Mouse (Mus musculus): Measurements from ENCODE around the gene Helt. TPM values are rescaled to one million over a fixed set of nuclear protein-coding genes. Genes with fewer than 3 reads are reported as not detected.
"Not testable (repeated sequence)": the region's sequence is repeated elsewhere in the genome, so short reads cannot be mapped to it uniquely, and the experiment has no call there.

Helt gene
- polyA plus RNA-seq, 1 experiment from 2014 or later = not detected

- H3K9ac ChIP-seq (ENCODE audit: low read depth, low read length) = no peak overlapping the region
- no peak for ATAC-seq (ENCODE audit: low read depth)
- 57% methylated on average over 4 of the region's 4 CpGs for WGBS (ENCODE audit: insufficient replicate concordance)
Observed at GRCm38 (mm10) chr8:46266801-46267200, 27.7 kb downstream of the Helt start.

GRCm38 (mm10) chr8:46264206-46264605 lies 30.3 kb downstream of the Helt start:
- not testable (repeated sequence) for H3K4me1 ChIP-seq (ENCODE audit: control insufficient read depth, low read depth, low read length)

More at GRCm38 (mm10) chr8:46266801-46267200, 27.7 kb downstream of the Helt start:
- no peaks in the 10 kb centered on the region for H3K36me3 ChIP-seq (ENCODE audit: control insufficient read depth, insufficient read depth)
- H3K4me1 ChIP-seq (ENCODE audit: control insufficient read depth, low read depth, low read length) = no peaks in the 10 kb centered on the region
- H3K4me2 ChIP-seq (ENCODE audit: low read depth, low read length) = no peak overlapping the region
- H3K4me3 ChIP-seq (ENCODE audit: low read depth, low read length) = no peak overlapping the region
- H3K27me3 ChIP-seq (ENCODE audit: control insufficient read depth, insufficient read depth, low read depth, low read length) = no peaks in the 10 kb centered on the region
- no peak overlapping the region for H3K27ac ChIP-seq (ENCODE audit: low read length)
- no peaks in the 10 kb centered on the region for H3K9me3 ChIP-seq (replicated peaks; ENCODE audit: control insufficient read depth, low read length)

DNA sequence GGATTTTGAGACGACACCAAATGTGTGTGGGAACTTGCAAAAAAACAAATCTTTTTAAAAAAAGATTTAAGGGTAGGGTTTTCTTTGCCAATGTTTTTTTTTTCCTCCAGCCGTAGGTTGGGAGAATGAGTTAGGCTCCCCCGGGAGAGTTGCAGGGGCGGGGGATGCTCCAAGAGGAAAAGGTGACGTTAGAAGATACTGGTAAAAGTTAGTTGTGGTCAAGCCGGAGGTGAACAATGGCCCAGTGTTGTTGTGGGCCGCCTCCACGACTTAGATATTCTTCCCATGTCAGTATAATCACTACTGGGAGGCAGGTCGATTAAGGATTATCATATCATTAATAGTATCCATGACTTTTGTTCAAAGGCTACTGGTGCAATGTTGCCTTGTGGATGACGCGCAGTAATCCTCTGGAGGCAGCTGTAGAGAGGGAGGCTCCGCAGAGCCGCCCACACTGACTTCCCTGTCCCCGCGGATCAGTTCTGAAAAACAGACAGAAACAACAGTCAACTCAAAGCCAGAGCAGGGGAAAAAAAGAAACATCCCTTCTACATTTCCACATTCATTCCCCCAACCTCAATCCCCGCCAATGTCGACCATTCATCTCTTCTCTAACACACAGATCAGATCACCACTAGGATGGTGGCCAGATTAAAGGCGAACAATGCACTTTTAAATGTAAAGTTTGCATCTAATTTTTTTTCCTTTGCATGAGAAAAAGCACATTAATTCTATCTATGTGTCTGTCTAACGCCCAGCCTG lies 36.4 kb downstream of the Helt start:
- no peaks in the 10 kb centered on the region for H3K9me3 ChIP-seq (replicated peaks; ENCODE audit: control insufficient read depth, low read length)
- no peak overlapping the region for H3K4me2 ChIP-seq (ENCODE audit: low read depth, low read length)
- H3K36me3 ChIP-seq (ENCODE audit: control insufficient read depth, insufficient read depth) = no peaks in the 10 kb centered on the region
- no peaks in the 10 kb centered on the region for H3K4me1 ChIP-seq (ENCODE audit: control insufficient read depth, low read depth, low read length)
- no peak for ATAC-seq (ENCODE audit: low read depth)
- H3K4me3 ChIP-seq (ENCODE audit: low read depth, low read length) = no peak overlapping the region
- H3K9ac ChIP-seq (ENCODE audit: low read depth, low read length) = no peak overlapping the region
- no peak overlapping the region for H3K27ac ChIP-seq (ENCODE audit: low read length)
- 45% methylated on average over 19 of the region's 19 CpGs for WGBS (ENCODE audit: insufficient replicate concordance)
- no peaks in the 10 kb centered on the region for H3K27me3 ChIP-seq (ENCODE audit: control insufficient read depth, insufficient read depth, low read depth, low read length)

More at GRCm38 (mm10) chr8:46264206-46264605, 30.3 kb downstream of the Helt start:
- not testable (repeated sequence) for H3K27ac ChIP-seq (ENCODE audit: low read length); H3K9ac ChIP-seq (ENCODE audit: low read depth, low read length); H3K27me3 ChIP-seq (ENCODE audit: control insufficient read depth, insufficient read depth, low read depth, low read length); H3K36me3 ChIP-seq (ENCODE audit: control insufficient read depth, insufficient read depth); H3K4me3 ChIP-seq (ENCODE audit: low read depth, low read length); H3K4me2 ChIP-seq (ENCODE audit: low read depth, low read length); H3K9me3 ChIP-seq (replicated peaks; ENCODE audit: control insufficient read depth, low read length); ATAC-seq (ENCODE audit: low read depth)
- 61% methylated on average over 4 of the region's 4 CpGs for WGBS (ENCODE audit: insufficient replicate concordance)

GRCm38 (mm10) chr8:46252456-46252855 lies 42.0 kb downstream of the Helt start:
- ATAC-seq (ENCODE audit: low read depth) = no peak
- WGBS (ENCODE audit: insufficient replicate concordance) = 56% methylated on average over 13 of the region's 13 CpGs
- H3K9me3 ChIP-seq (replicated peaks; ENCODE audit: control insufficient read depth, low read length) = no peaks in the 10 kb centered on the region

GRCm38 (mm10) chr8:46251561-46251960 lies 42.9 kb downstream of the Helt start:
- no peaks in the 10 kb centered on the region for H3K36me3 ChIP-seq (ENCODE audit: control insufficient read depth, insufficient read depth)
- H3K9ac ChIP-seq (ENCODE audit: low read depth, low read length) = no peak overlapping the region
- no peaks in the 10 kb centered on the region for H3K27me3 ChIP-seq (ENCODE audit: control insufficient read depth, insufficient read depth, low read depth, low read length)
- no peaks in the 10 kb centered on the region for H3K9me3 ChIP-seq (replicated peaks; ENCODE audit: control insufficient read depth, low read length)
- no peaks in the 10 kb centered on the region for H3K4me1 ChIP-seq (ENCODE audit: control insufficient read depth, low read depth, low read length)
- no peak overlapping the region for H3K4me2 ChIP-seq (ENCODE audit: low read depth, low read length)
- ATAC-seq (ENCODE audit: low read depth) = no peak
- no peak overlapping the region for H3K27ac ChIP-seq (ENCODE audit: low read length)
- WGBS (ENCODE audit: insufficient replicate concordance) = 48% methylated on average over 10 of the region's 10 CpGs
- no peak overlapping the region for H3K4me3 ChIP-seq (ENCODE audit: low read depth, low read length)

More at GRCm38 (mm10) chr8:46252456-46252855, 42.0 kb downstream of the Helt start:
- H3K27me3 ChIP-seq (ENCODE audit: control insufficient read depth, insufficient read depth, low read depth, low read length) = no peaks in the 10 kb centered on the region
- no peaks in the 10 kb centered on the region for H3K36me3 ChIP-seq (ENCODE audit: control insufficient read depth, insufficient read depth)
- H3K4me2 ChIP-seq (ENCODE audit: low read depth, low read length) = no peak overlapping the region
- H3K9ac ChIP-seq (ENCODE audit: low read depth, low read length) = no peak overlapping the region
- no peak overlapping the region for H3K4me3 ChIP-seq (ENCODE audit: low read depth, low read length)
- no peaks in the 10 kb centered on the region for H3K4me1 ChIP-seq (ENCODE audit: control insufficient read depth, low read depth, low read length)
- H3K27ac ChIP-seq (ENCODE audit: low read length) = no peak overlapping the region

GRCm38 (mm10) chr8:46246346-46246745 lies 48.1 kb downstream of the Helt start:
- Histone ChIP-seq H3K9ac (ENCODE audit: low read depth, low read length) (no peak overlapping the region), H3K9me3 (replicated peaks; ENCODE audit: control insufficient read depth, low read length) (no peaks in the 10 kb centered on the region), H3K4me3 (ENCODE audit: low read depth, low read length) (no peak overlapping the region), H3K27ac (ENCODE audit: low read length) (no peak overlapping the region), H3K36me3 (ENCODE audit: control insufficient read depth, insufficient read depth) (no peaks in the 10 kb centered on the region), H3K4me2 (ENCODE audit: low read depth, low read length) (no peak overlapping the region), H3K4me1 (ENCODE audit: control insufficient read depth, low read depth, low read length) (no peaks in the 10 kb centered on the region), H3K27me3 (ENCODE audit: control insufficient read depth, insufficient read depth, low read depth, low read length) (no peaks in the 10 kb centered on the region)
- WGBS (ENCODE audit: insufficient replicate concordance) = 39% methylated on average over 11 of the region's 11 CpGs
- ATAC-seq (ENCODE audit: low read depth) = no peak

DNA sequence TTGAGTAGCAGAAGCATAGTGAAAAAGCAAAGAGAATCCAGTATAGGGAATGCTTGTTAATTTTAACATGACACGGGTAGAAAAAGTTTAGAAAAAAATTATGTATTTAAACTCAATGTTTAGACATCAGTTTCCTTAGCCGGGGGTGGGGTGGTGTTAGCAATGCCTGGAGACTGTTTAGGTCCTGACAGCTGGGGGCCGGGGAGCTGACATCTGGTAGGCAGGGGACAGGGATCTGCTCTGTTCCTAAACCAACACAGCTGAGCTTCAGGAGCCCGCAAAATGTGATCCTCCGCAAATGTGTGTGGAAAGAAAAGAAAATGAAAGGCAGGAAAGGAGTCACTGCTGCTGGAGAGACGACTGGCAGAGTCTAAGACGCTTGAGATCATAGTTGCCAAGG lies 51.5 kb downstream of the Helt start:
- Histone ChIP-seq H3K27ac (ENCODE audit: low read length) (no peak overlapping the region), H3K9me3 (replicated peaks; ENCODE audit: control insufficient read depth, low read length) (no peaks in the 10 kb centered on the region), H3K36me3 (ENCODE audit: control insufficient read depth, insufficient read depth) (no peaks in the 10 kb centered on the region), H3K4me1 (ENCODE audit: control insufficient read depth, low read depth, low read length) (no peaks in the 10 kb centered on the region), H3K27me3 (ENCODE audit: control insufficient read depth, insufficient read depth, low read depth, low read length) (no peaks in the 10 kb centered on the region), H3K4me3 (ENCODE audit: low read depth, low read length) (no peak overlapping the region), H3K4me2 (ENCODE audit: low read depth, low read length) (no peak overlapping the region), H3K9ac (ENCODE audit: low read depth, low read length) (no peak overlapping the region)
- WGBS (ENCODE audit: insufficient replicate concordance) = 58% methylated on average over 7 of the region's 7 CpGs
- no peak for ATAC-seq (ENCODE audit: low read depth)

Other genes with a start within 250 kb of the Helt start
- 6.2 and 6.9 TPM in 2 replicates for gene Cfap97, start 142.9 kb downstream of the Helt start, polyA plus RNA-seq (2015; fragmentation: Nextera tagmentation; extraction: Ambion mirVana)
- gene Snx25, start 142.5 kb downstream of the Helt start, polyA plus RNA-seq (2015; fragmentation: Nextera tagmentation; extraction: Ambion mirVana) = 2.5 and 3.0 TPM in 2 replicates
- 87.9 and 92.4 TPM in 2 replicates for gene Slc25a4, start 83.4 kb downstream of the Helt start, polyA plus RNA-seq (2015; fragmentation: Nextera tagmentation; extraction: Ambion mirVana)
- gene Acsl1, start 176.4 kb upstream of the Helt start, polyA plus RNA-seq (2015; fragmentation: Nextera tagmentation; extraction: Ambion mirVana) = 139 and 168 TPM in 2 replicates

Measured in liver, embryonic 16.5 days (tissue).